Mouse (Mus musculus) embryonic fibroblast, embryonic 13.5 days (primary cell): ENCODE results near the gene Nlrc5.

Experiments used
- CTCF ChIP-seq: IDR thresholded peaks from 2 replicates; pipeline ENCODE4 v1.5.1; 2011; ENCODE audit warnings: mild to moderate bottlenecking, control low read depth, low read length, moderate library complexity, borderline replicate concordance; ENCODE audit not compliant: insufficient read depth
- POLR2A ChIP-seq: IDR thresholded peaks from 2 replicates; pipeline ENCODE4 v1.6.1; 2011; ENCODE audit warnings: low read depth, mild to moderate bottlenecking, control low read depth, low read length, moderate library complexity

DNA sequence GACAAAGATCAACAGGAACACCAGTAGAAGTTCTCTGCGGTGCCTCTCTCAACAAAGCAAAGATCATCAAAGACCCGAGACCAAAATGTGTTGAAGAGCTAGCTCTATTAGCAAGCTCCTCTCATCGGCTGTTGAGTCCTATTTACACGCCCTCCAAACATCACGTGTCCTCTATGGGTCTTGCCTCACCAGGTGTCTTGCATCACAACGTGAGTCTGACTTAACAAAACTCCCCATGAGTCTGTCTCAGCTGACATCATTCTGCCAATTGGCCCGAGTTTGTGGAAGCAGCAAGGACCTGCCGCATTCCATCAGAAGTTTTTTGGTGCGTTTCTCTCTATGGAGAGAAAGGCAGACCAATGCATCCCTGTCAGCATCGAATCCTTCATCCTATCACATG is 6.2 kb upstream of the Nlrc5 start:
- TF ChIP-seq CTCF: no peak
- no peak for TF ChIP-seq POLR2A
